Mouse (Mus musculus) neural tube, embryonic 11.5 days (tissue): ENCODE results near the gene Irf3. TPM values are rescaled to one million over a fixed set of nuclear protein-coding genes. Genes with fewer than 3 reads are reported as not detected.

Source experiments
- ATAC-seq: fragments of 200-750 bp; cut with Nextera tagmentation; 2 replicates; pipeline ENCODE4 v1.8.0; 2017; ENCODE audit warnings: moderate number of reproducible peaks, mild to moderate bottlenecking, moderate TSS enrichment, moderate library complexity; ENCODE audit not compliant: insufficient read depth, low FRiP score, low TSS enrichment
- DNase-seq: peaks from one replicate; pipeline ENCODE4 v3.0.0-alpha.2; 2015; ENCODE audit warnings: low spot score
- H3K27ac ChIP-seq: fragments of 300-500 bp; sonication (generic); 2 replicates; pipeline ENCODE4 v1.5.1; 2014; ENCODE audit warnings: low read depth, mild to moderate bottlenecking, low read length
- H3K27me3 ChIP-seq: fragments of 300-500 bp; sonication (generic); 2 replicates; pipeline ENCODE4 v1.6.1; 2014; ENCODE audit warnings: mild to moderate bottlenecking, low read length, mixed read lengths; ENCODE audit not compliant: control insufficient read depth, insufficient read depth
- H3K36me3 ChIP-seq: fragments of 300-500 bp; sonication (generic); 2 replicates; pipeline ENCODE4 v1.6.1; 2014; ENCODE audit warnings: mild to moderate bottlenecking, low read length, moderate library complexity, mixed read lengths; ENCODE audit not compliant: control insufficient read depth, insufficient read depth
- H3K4me1 ChIP-seq: fragments of 300-500 bp; sonication (generic); 2 replicates; pipeline ENCODE4 v1.6.1; 2014; ENCODE audit warnings: low read length, mixed read lengths; ENCODE audit not compliant: control insufficient read depth, insufficient read depth
- H3K4me2 ChIP-seq: fragments of 300-500 bp; sonication (generic); 2 replicates; pipeline ENCODE4 v1.6.1; 2014; ENCODE audit warnings: low read depth, mild to moderate bottlenecking, moderate library complexity
- H3K4me3 ChIP-seq: fragments of 300-500 bp; sonication (generic); 2 replicates; pipeline ENCODE4 v1.5.1; 2014; ENCODE audit warnings: low read depth, low read length
- H3K9ac ChIP-seq: fragments of 300-500 bp; sonication (generic); 2 replicates; pipeline ENCODE4 v1.6.1; 2014; ENCODE audit warnings: mild to moderate bottlenecking, low read length
- H3K9me3 ChIP-seq: fragments of 300-500 bp; sonication (generic); 2 replicates; pipeline ENCODE4 v1.6.1; 2016; ENCODE audit warnings: low read length; ENCODE audit not compliant: control insufficient read depth
- WGBS: fragments of 180-500 bp; shearing (Covaris S2); extraction: QIAGEN DNeasy Blood & Tissue Kit; methylation state at CpG from one replicate; pipeline ENCODE4 v1.1.7; 2014; 5-methylcytosine and 5-hydroxymethylcytosine counted together
- polyA plus RNA-seq: library from polyadenylated mRNA; unstranded; fragments of >200 nt; fragmentation: Nextera tagmentation; extraction: Ambion mirVana; gene quantifications from 2 replicates; pipeline ENCODE4 v1.2.1, GENCODE M21; 2014

The Irf3 gene
- polyA plus RNA-seq, 1 experiment from 2014 or later = 72.3 TPM

DNA sequence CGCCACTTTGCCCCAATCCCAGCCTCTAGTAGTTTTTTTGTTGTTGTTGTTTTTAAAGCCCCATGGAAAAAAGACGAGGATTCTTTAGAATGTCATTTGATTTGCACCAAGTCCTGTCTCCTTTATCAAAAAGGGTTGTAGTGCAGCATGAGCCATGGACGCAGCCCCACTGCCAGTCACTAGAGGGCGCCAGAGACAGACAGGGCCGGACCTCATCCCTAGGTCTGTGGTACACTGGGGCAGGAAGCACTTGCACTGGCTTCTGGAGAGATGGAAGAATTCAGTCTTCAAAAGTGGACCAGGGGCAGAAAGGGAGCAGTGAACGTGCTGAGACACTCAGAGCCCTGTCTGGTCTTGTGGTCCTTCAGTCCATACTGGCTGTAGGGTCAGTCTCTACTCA lies 14.4 kb upstream of the Irf3 start:
- Histone ChIP-seq H3K27me3 (no peaks in the 10 kb centered on the region), H3K9ac (no peak overlapping the region), H3K4me2 (no peak overlapping the region), H3K9me3 (no peaks in the 10 kb centered on the region), H3K27ac (no peak overlapping the region), H3K4me3 (no peak overlapping the region), H3K36me3 (peaks cover 35% of the 10 kb centered on the region), H3K4me1 (peaks cover 6% of the 10 kb centered on the region)
- ATAC-seq = no peak
- peak; percentile 88 for DNase-seq
- 39% methylated on average over 6 of the region's 6 CpGs for WGBS

DNA sequence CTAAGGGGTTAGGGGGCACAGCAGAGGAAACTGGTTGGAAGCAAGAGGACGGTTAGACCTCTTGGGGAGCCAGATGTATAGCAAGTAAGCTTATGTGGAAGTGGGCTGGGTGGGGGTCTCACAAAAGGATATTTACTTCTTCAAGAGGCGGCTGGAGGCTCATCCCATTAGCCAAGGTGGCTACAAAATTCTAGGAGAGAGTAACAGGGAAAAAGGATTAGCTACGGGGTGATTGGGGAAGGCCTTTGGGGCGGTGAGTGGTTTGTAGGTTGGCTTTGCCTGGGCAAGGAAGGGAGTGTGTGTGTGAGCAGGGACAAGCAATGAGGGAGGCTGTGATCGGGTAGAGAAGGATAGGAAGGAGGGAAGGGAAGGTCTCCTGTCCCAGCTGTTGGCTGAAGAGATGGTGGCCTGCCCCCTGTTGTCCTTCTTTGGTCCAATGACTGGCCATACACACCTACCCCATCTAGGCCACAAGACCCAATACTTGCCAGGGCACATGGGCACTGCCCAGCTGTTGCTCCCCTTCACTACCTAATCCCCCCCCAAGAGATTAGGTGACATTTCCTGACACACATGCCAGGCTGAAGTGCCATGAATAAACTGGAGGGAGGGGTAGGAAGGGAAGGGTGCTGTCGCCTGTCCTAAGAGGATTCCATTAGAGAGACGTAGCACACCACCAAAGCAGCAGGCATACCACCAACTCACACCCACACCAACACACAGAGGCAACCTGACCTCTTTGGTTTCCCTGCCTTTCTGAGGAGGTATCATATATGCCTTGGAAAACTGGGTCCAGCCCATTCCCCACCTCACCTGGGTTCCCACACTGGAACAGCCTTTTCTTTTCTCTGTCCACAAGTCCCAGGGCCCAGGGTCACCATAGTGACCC lies 13.3 kb upstream of the Irf3 start:
- H3K4me2 ChIP-seq = peak overlapping the region; percentile 59
- no peak for DNase-seq
- WGBS = 88% methylated on average over 7 of the region's 7 CpGs
- H3K4me1 ChIP-seq = peaks cover 8% of the 10 kb centered on the region
- ATAC-seq = no peak
- H3K9me3 ChIP-seq = no peaks in the 10 kb centered on the region
- no peak overlapping the region; the same call in 1 of the 2 replicates for H3K9ac ChIP-seq
- 0 out of 2 replicates have a peak overlapping the region, but pooled peaks have one; percentile 29 for H3K27ac ChIP-seq
- no peaks in the 10 kb centered on the region for H3K27me3 ChIP-seq
- H3K36me3 ChIP-seq = peaks cover 27% of the 10 kb centered on the region
- H3K4me3 ChIP-seq = peak overlapping the region; percentile 93

DNA sequence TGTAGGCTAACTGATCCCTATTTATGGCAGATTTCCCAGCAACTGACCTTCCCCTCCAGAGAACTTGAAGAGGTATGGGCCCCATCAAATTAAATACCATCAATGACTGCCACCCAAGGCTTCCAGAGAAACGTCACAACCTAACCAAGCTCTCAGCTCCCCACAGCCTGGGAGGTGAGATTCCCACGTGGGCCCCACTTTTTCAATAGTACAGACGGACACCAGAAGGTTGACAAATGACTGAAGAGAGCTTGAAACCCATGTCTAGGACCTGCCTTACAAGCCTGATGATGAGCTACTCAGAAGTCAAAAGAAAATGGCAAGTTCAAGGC lies 12.6 kb upstream of the Irf3 start:
- peaks cover 22% of the 10 kb centered on the region for H3K36me3 ChIP-seq
- 42% methylated on average over 3 of the region's 3 CpGs for WGBS

DNA sequence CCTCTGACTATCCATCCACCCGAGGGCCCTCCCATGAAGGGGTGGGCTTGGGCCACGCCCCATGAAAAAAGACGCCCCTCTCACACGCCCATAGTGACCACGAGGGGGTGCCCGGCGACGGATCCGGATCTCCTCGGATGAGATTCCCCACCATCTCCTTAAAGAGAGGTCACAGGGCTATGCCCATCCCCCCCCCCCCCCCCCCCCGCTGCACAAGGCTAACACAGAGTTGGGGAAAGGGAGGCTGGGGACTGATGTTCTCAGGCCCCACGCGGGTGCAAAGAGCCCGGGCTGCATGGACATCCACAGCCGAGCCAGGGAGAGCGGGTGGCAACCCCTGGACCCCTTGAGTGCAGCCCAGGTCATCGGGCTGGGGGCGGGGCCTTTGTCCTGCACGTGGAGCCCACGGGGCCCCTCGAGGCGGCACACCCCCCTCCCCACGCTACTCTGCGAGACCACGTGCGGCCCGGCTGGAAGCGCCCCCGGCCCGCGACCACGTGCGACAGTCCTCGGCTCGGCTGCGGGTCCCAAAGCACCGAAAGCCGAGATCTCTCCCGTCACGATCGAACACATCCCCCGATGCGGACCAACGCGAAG lies 11.8 kb upstream of the Irf3 start:
- Histone ChIP-seq H3K27me3 (no peaks in the 10 kb centered on the region), H3K4me1 (peaks cover 8% of the 10 kb centered on the region), H3K4me3 (peak overlapping the region; percentile 93), H3K36me3 (peaks cover 16% of the 10 kb centered on the region), H3K27ac (peak overlapping the region; percentile 91), H3K9ac (peak overlapping the region; percentile 95), H3K9me3 (no peaks in the 10 kb centered on the region), H3K4me2 (peak overlapping the region; percentile 59)
- under 1% methylated on average over 41 of the region's 45 CpGs for WGBS
- peak; percentile 25 for ATAC-seq
- peak; percentile 86 for DNase-seq

More for the DNA sequence above, 12.6 kb upstream of the Irf3 start:
- Histone ChIP-seq H3K9ac (no peak overlapping the region), H3K9me3 (no peaks in the 10 kb centered on the region), H3K4me3 (peak overlapping the region; percentile 93), H3K27me3 (no peaks in the 10 kb centered on the region), H3K4me1 (peaks cover 8% of the 10 kb centered on the region), H3K4me2 (peak overlapping the region; percentile 59), H3K27ac (no peak overlapping the region)
- ATAC-seq (no peak), DNase-seq (no peak)

DNA sequence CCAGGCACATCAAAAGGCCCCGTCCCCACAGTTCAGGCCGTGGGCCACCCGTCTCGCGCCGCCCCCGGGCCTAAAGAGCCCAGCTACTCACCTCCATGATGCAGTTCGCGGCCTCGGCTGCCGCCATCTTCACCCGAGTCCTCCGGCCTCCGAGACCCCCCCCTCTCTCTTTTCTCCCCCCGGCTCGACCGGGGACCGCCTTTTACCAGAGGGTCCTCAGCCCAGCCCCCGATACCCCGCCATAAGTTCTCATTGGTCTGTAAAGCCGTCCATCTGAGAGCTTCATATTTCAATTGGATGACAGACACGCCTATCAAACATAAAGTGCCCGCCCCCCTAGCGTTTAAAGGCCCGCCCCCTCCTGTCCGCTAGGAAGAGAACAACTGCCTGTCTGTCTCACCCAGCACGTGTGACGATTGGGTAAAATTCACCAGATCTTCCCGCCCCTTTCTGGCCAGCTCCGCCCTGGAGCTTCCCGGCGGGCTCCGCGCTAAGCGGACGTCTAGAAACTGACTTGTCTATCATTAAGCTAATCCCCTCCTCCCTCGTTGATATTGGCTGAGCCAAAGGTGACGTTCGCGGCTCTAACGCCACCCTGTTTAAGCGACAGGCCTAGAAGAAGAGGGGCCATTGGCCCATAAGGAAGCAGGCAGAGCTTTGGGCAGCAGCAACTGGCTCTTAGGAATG lies 11.1 kb upstream of the Irf3 start, which contains the start of gene Prmt1:
Gene Prmt1 (minus strand): TSS at position 377 of the 687 bp plus-strand sequence.
- DNase-seq (peak; percentile 98), ATAC-seq (peak; percentile 94)
- Histone ChIP-seq H3K27me3 (no peaks in the 10 kb centered on the region), H3K27ac (peak within 1 kb of the TSS; percentile 91), H3K4me2 (peak within 1 kb of the TSS; percentile 59), H3K36me3 (peaks cover 11% of the 10 kb centered on the region), H3K9ac (peak within 1 kb of the TSS; percentile 95), H3K9me3 (no peaks in the 10 kb centered on the region), H3K4me1 (peaks cover 8% of the 10 kb centered on the region), H3K4me3 (peak within 1 kb of the TSS; percentile 93)
- 1% methylated on average over 40 of the region's 42 CpGs for WGBS

DNA sequence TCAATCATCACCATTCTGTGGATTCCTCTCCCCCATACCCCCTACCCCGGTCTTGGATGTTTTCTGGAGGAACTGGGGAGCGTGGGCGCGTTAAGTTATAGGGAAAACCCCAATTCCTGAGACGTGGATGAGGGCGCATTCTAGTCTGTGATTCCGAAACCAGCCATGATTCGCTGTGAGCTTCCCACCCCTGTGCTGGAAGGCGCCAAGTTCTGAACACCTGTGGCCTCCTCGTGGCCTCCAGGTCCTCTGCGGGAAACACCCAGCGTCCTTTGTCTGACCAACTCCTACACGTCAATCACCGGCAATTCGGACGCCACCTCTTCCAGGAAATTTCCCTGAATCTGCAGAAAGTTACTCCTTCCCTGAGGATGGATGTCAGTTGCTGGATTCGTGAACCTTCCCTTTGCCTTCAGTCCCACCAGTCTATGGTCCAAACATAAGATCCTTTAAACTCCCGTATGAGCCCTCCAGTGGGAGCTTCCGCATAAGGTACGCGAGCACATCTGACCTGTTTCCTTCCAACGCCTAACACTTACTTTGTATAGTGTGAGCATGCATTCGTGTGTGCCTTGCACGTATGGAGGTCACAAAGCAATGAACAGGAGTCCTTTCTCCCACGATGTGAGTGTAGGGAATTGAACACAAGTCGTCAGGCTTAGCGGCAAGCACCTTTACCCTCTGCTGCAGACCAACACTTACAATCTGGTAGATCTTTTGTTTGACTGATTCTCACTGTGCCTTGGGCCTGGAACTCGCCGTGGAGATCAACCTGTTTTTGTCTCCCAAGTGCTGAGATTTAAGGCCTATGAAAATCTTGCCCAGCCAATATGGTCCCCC lies 10.3 kb upstream of the Irf3 start:
- Histone ChIP-seq H3K9ac (peak overlapping the region; percentile 82), H3K36me3 (peaks cover 6% of the 10 kb centered on the region), H3K4me2 (peak overlapping the region; percentile 53), H3K27ac (peak overlapping the region; percentile 88), H3K4me1 (peaks cover 8% of the 10 kb centered on the region), H3K4me3 (peak overlapping the region; percentile 93), H3K27me3 (no peaks in the 10 kb centered on the region), H3K9me3 (no peaks in the 10 kb centered on the region)
- under 1% methylated on average over 29 of the region's 29 CpGs for WGBS
- peak; percentile 26 for DNase-seq
- peak; percentile 25; the same call in 1 of the 2 replicates for ATAC-seq

DNA sequence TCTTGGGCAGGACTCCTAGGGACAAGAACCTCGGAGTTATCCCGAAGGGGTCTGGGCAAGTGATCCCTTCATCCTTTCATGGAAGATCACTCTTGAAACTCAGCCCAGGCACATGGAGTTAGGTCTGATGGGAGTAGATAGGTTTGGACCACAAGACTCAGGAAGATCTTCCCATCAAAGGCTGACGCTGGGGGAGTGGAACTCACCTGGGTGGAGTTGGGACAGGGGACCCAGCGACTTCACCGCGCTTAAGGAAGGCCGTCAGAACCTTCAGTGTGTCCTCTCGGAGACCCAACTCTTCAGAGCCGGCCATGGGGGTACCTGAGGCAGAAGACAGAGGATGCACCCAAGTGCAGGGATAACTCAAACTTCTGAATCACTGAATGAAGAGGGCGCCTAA lies 776 bp upstream of the Irf3 start:
- WGBS = 21% methylated on average over 10 of the region's 10 CpGs
- DNase-seq (no peak), ATAC-seq (no peak)
- Histone ChIP-seq H3K9ac (peak overlapping the region; percentile 65), H3K4me1 (peaks cover 13% of the 10 kb centered on the region), H3K27ac (no peak overlapping the region), H3K9me3 (no peaks in the 10 kb centered on the region), H3K36me3 (peaks cover 21% of the 10 kb centered on the region), H3K27me3 (no peaks in the 10 kb centered on the region), H3K4me2 (peak overlapping the region; percentile 88), H3K4me3 (peak overlapping the region; percentile 70)

DNA sequence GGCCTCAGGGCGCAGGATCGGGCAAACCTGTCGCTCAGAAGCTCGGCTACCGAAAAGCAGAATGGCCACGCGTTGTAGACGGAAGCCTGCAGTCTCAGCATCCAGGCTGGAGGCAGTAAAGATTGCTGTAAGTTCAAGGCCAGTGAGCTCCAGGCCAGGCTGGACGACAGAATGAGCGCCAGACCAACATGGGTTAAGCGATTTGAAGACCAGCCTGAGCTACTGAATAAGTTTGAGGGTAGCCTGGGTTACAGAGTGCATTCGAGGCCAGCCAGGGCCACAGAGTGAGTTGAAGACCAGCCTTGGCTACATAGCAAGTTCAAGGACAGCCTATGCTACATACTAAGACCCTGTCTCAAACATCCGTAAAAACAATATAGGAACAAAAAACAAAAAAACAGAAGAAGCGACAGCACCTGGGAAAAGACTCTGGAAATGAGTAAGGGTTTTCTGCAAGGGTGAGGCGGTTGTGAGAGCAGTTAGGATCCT lies 536 bp downstream of the Irf3 start:
- H3K36me3 ChIP-seq = peaks cover 26% of the 10 kb centered on the region
- H3K4me2 ChIP-seq = peak overlapping the region; percentile 88
- 3% methylated on average over 15 of the region's 15 CpGs for WGBS
- H3K4me3 ChIP-seq = peak overlapping the region; percentile 70
- H3K4me1 ChIP-seq = peaks cover 13% of the 10 kb centered on the region
- DNase-seq = no peak
- H3K9me3 ChIP-seq = no peaks in the 10 kb centered on the region
- peak overlapping the region; percentile 65 for H3K9ac ChIP-seq
- peak overlapping the region; percentile 54 for H3K27ac ChIP-seq
- H3K27me3 ChIP-seq = no peaks in the 10 kb centered on the region
- ATAC-seq = peak; percentile 16; the same call in 1 of the 2 replicates
